Mouse (Mus musculus): Measurements from ENCODE around the gene Trim40.

- TF ChIP-seq CTCF (IDR thresholded peaks at IDR 0.05; ENCODE audit: borderline replicate concordance, control insufficient read depth, extremely low read depth, insufficient read depth, low read length, poor library complexity) (no peak), POLR2A (IDR thresholded peaks at IDR 0.05; ENCODE audit: control insufficient read depth, extremely low read depth, insufficient read depth, low read length, poor library complexity) (no peak)
Measured at GRCm38 (mm10) chr17:36900691-36901090, 10.8 kb upstream of the Trim40 start.

All from thymus, adult 2 months (tissue).